Mouse (Mus musculus): ENCODE data around the gene Spock1.

- TF ChIP-seq CTCF (IDR thresholded peaks at IDR 0.05; ENCODE audit: borderline replicate concordance, insufficient read depth, low read length) (no peak), POLR2A (IDR thresholded peaks at IDR 0.05; ENCODE audit: low read depth, low read length) (no peak)
These were observed 40.5 kb downstream of the Spock1 start for GRCm38 (mm10) chr13:57867586-57867985.
